Mouse (Mus musculus) neural tube, embryonic 13.5 days (tissue): ENCODE measurements around the gene Hist1h2ae. TPM values are rescaled to one million over a fixed set of nuclear protein-coding genes. Genes with fewer than 3 reads are reported as not detected.
A peak's percentile ranks its signal among the peaks of the same experiment; 100 is the strongest.
"Not testable (repeated sequence)": the region's sequence is repeated elsewhere in the genome, so short reads cannot be mapped to it uniquely, and the experiment has no call there.

ENCODE experiments used
- ATAC-seq: fragments of 200-750 bp; cut with Nextera tagmentation; 2 replicates; pipeline ENCODE4 v1.8.0; 2017; ENCODE audit warnings: low read depth, mild to moderate bottlenecking, moderate TSS enrichment, moderate library complexity
- H3K27ac ChIP-seq: fragments of 300-500 bp; sonication (generic); replicated peaks from 2 replicates; pipeline ENCODE4 v1.5.1; 2015; ENCODE audit warnings: moderate library complexity, mild to moderate bottlenecking, inconsistent platforms
- H3K27me3 ChIP-seq: fragments of 300-500 bp; sonication (generic); 2 replicates; pipeline ENCODE4 v1.6.1; 2015; ENCODE audit warnings: mild to moderate bottlenecking, inconsistent platforms
- H3K36me3 ChIP-seq: fragments of 300-500 bp; sonication (generic); 2 replicates; pipeline ENCODE4 v1.6.1; 2015; ENCODE audit warnings: mild to moderate bottlenecking, inconsistent platforms
- H3K4me1 ChIP-seq: fragments of 300-500 bp; sonication (generic); replicated peaks from 2 replicates; pipeline ENCODE4 v1.6.1; 2015; ENCODE audit warnings: inconsistent platforms
- H3K4me2 ChIP-seq: fragments of 300-500 bp; sonication (generic); 2 replicates; pipeline ENCODE4 v1.6.1; 2015; ENCODE audit warnings: inconsistent platforms, mild to moderate bottlenecking, moderate library complexity
- H3K4me3 ChIP-seq: fragments of 300-500 bp; sonication (generic); 2 replicates; pipeline ENCODE4 v1.5.1; 2015; ENCODE audit warnings: mild to moderate bottlenecking, inconsistent platforms
- H3K9ac ChIP-seq: fragments of 300-500 bp; sonication (generic); 2 replicates; pipeline ENCODE4 v1.6.1; 2015; ENCODE audit warnings: moderate library complexity, mild to moderate bottlenecking, inconsistent platforms
- H3K9me3 ChIP-seq: fragments of 300-500 bp; sonication (generic); 2 replicates; pipeline ENCODE4 v1.6.1; 2016; ENCODE audit warnings: inconsistent platforms
- WGBS: fragments of 180-500 bp; shearing (Covaris S2); methylation state at CpG from one replicate; pipeline ENCODE4 v1.1.7; 2015; 5-methylcytosine and 5-hydroxymethylcytosine counted together
- polyA plus RNA-seq: library from polyadenylated mRNA; unstranded; fragments of >200 nt; fragmentation: Nextera tagmentation; extraction: Ambion mirVana; gene quantifications from 2 replicates; pipeline ENCODE4 v1.2.1, GENCODE M21; 2015

The Hist1h2ae gene
- polyA plus RNA-seq, 1 experiment from 2014 or later: 12.3 TPM

GRCm38 (mm10) chr13:23572218-23573033, 1.4 kb upstream of the Hist1h2ae start:
- 35% methylated on average over 2 of the region's 2 CpGs for WGBS
- peak overlapping the region; percentile 80 for H3K9ac ChIP-seq
- no peak for ATAC-seq

GRCm38 (mm10) chr13:23571504-23572217, 641 bp upstream of the Hist1h2ae start:
- H3K4me3 ChIP-seq: peak overlapping the region; percentile 45
- H3K4me2 ChIP-seq: peak overlapping the region; percentile 81
- H3K27ac ChIP-seq: peak overlapping the region; percentile 96
- not testable (repeated sequence) for H3K9me3 ChIP-seq, H3K36me3 ChIP-seq, ATAC-seq, H3K27me3 ChIP-seq
- H3K9ac ChIP-seq: peak overlapping the region; percentile 80
- peaks cover 34% of the 10 kb centered on the region for H3K4me1 ChIP-seq
- WGBS: under 1% methylated on average over 14 of the region's 34 CpGs

More at GRCm38 (mm10) chr13:23572218-23573033, 1.4 kb upstream of the Hist1h2ae start:
- H3K27ac ChIP-seq: peak overlapping the region; percentile 96
- H3K36me3 ChIP-seq: no peaks in the 10 kb centered on the region
- peaks cover 42% of the 10 kb centered on the region for H3K4me1 ChIP-seq
- H3K4me2 ChIP-seq: peak overlapping the region; percentile 81
- peak overlapping the region; percentile 45 for H3K4me3 ChIP-seq
- H3K27me3 ChIP-seq: no peaks in the 10 kb centered on the region
- no peaks in the 10 kb centered on the region for H3K9me3 ChIP-seq

DNA sequence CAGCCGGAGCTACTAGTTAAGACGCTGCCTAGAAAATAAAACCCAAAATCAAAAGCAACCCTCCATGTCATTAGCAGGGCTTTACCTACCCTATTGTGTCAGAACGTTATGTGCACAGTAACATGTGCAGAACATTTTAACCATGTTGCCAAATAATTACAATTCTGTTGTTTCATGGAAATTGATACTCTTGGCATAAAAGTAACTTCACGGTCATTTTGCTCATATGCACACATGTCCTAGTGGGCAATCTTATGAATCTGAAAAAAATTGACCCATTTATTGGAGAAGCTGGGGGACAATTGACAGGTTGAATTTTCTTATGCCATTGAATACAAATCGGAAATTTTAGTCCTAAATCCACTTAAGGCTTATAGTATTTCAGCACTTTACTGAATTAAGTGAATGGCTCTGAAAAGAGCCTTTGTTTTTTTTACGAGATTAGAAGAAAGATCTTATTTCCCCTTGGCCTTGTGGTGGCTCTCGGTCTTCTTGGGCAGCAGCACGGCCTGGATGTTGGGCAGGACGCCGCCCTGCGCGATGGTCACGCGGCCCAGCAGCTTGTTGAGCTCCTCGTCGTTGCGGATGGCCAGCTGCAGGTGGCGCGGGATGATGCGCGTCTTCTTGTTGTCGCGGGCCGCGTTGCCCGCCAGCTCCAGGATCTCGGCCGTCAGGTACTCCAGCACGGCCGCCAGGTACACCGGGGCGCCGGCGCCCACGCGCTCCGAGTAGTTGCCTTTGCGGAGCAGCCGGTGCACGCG, 579 bp downstream of the Hist1h2ae start:
- H3K27ac ChIP-seq: peak overlapping the region; percentile 96
- peak overlapping the region; percentile 81 for H3K4me2 ChIP-seq
- H3K9ac ChIP-seq: peak overlapping the region; percentile 67
- H3K36me3 ChIP-seq, H3K27me3 ChIP-seq, H3K9me3 ChIP-seq: not testable (repeated sequence)
- H3K4me3 ChIP-seq: peak overlapping the region; percentile 45
- 1% methylated on average over 27 of the region's 41 CpGs for WGBS
- peaks cover 27% of the 10 kb centered on the region for H3K4me1 ChIP-seq
- ATAC-seq: peak; percentile 30

- H3K4me3 ChIP-seq: no peak overlapping the region
- H3K4me2 ChIP-seq: no peak overlapping the region
- H3K27me3 ChIP-seq: no peaks in the 10 kb centered on the region
- no peaks in the 10 kb centered on the region for H3K36me3 ChIP-seq
- H3K4me1 ChIP-seq: peaks cover 3% of the 10 kb centered on the region; the same call in 1 of the 2 replicates
- H3K9ac ChIP-seq: no peak overlapping the region
- ATAC-seq: no peak
- H3K27ac ChIP-seq: peak overlapping the region; percentile 98
- WGBS: 82% methylated on average over 2 of the region's 2 CpGs
- no peaks in the 10 kb centered on the region for H3K9me3 ChIP-seq
These were observed 6.5 kb downstream of the Hist1h2ae start for GRCm38 (mm10) chr13:23564482-23564881.

DNA sequence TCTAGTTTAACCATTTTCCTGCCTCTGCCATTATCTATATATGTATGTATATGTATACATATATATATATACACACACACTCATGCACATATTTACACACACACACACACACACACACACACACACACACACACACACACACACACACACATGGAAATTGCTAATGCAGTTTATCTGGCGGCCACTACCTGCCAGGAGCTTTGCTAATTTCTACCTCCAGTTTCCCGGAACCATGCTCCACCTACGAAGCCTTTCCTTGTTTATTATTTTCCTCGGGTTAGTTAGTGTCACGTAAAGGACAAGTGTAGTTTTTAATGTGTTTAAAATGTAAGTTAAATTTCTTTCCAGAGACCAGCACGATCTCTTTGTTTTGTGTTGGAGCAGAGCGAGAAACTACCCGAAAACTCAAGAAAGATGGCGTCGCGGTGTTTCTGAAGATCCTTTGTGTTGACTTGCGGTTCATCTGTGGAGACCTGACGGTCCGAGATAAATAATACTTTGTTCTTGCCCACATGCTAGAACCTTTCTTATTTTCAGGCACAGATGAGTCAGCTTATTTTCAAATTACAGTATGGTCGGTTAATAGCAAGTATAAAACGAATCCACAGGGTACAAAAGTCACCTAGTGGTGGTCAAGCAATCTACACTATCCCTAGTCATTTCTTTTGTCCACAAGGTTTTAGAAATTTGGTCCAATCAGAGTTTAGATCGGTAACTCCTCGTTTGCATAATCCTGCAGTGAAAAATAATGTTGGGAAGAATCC, 8.1 kb downstream of the Hist1h2ae start:
- Histone ChIP-seq H3K4me3 (peak overlapping the region; percentile 45), H3K9me3 (no peaks in the 10 kb centered on the region), H3K9ac (peak overlapping the region; percentile 75), H3K27me3 (no peaks in the 10 kb centered on the region), H3K4me2 (peak overlapping the region; percentile 75), H3K4me1 (peaks cover 3% of the 10 kb centered on the region; the same call in 1 of the 2 replicates), H3K36me3 (no peaks in the 10 kb centered on the region), H3K27ac (peak overlapping the region; percentile 98)
- peak; percentile 57 for ATAC-seq
- WGBS: 3% methylated on average over 18 of the region's 18 CpGs

DNA sequence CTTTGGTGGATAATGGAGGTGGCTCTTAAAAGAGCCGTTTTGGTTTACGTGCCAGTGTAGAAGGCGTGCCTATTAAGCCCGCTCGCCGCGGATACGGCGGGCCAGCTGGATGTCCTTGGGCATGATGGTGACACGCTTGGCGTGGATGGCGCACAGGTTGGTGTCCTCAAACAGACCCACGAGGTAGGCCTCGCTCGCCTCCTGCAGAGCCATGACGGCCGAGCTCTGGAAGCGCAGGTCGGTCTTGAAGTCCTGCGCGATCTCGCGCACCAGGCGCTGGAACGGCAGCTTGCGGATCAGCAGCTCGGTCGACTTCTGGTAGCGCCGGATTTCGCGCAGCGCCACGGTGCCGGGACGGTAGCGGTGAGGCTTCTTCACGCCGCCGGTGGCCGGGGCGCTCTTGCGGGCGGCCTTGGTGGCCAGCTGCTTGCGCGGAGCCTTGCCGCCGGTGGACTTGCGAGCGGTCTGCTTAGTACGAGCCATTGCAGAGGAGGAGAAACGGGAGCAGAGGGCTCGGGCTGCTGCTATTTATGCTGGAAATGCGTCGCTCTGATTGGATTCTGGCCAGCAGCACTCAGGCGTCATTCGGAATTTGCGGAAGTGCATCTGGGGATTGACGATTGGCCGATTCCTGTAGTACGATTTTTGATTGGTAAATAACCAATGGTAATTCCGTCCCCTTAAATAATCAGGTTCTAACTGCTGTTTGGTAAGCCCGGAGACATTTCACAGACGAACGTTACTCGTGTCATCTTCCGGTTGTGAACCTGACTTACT, 8.9 kb downstream of the Hist1h2ae start, which contains the start of gene Hist1h3e:
TSS of gene Hist1h3e (minus strand) at position 487 of the 777 bp plus-strand sequence.
- peak within 1 kb of the TSS; percentile 75 for H3K4me2 ChIP-seq
- not testable (repeated sequence) for H3K4me1 ChIP-seq, H3K27me3 ChIP-seq, H3K9me3 ChIP-seq, H3K36me3 ChIP-seq
- H3K4me3 ChIP-seq: peak within 1 kb of the TSS; percentile 45
- peak; percentile 96 for ATAC-seq
- WGBS: under 1% methylated on average over 47 of the region's 67 CpGs
- H3K27ac ChIP-seq: peak within 1 kb of the TSS; percentile 98
- H3K9ac ChIP-seq: peak within 1 kb of the TSS; percentile 75

GRCm38 (mm10) chr13:23561531-23561882, 9.5 kb downstream of the Hist1h2ae start:
- peak overlapping the region; percentile 98 for H3K27ac ChIP-seq
- H3K36me3 ChIP-seq, H3K27me3 ChIP-seq, H3K9me3 ChIP-seq, H3K4me1 ChIP-seq, ATAC-seq: not testable (repeated sequence)
- H3K4me2 ChIP-seq: peak overlapping the region; percentile 75
- WGBS: 0% methylated on average over 2 of the region's 5 CpGs
- peak overlapping the region; percentile 74 for H3K9ac ChIP-seq
- peak overlapping the region; percentile 45 for H3K4me3 ChIP-seq

DNA sequence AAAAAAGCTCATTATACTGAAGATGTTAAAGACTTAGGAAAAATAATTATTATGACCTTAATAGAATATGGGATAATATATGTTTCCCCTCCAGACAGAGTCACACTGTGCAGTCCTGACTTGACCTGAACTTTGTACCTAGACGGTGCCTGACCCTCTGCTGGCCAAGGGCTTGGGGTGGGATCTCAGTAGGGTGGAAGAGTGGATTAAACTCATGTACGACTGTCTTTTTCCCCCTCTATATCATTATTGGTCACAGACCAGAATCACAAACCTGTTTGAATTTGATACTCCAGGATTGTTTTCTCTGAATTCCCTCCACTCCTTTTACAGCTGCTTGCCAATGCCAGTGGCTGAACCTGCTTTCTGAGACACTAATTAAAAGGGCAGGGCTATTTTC, 10.3 kb downstream of the Hist1h2ae start:
- H3K4me1 ChIP-seq: peaks cover 13% of the 10 kb centered on the region
- H3K27ac ChIP-seq, H3K9me3 ChIP-seq, ATAC-seq, H3K4me3 ChIP-seq, H3K9ac ChIP-seq, H3K36me3 ChIP-seq, H3K27me3 ChIP-seq: not testable (repeated sequence)
- H3K4me2 ChIP-seq: peak overlapping the region; percentile 26; the same call in 1 of the 2 replicates
- whole genome bisulfite sequencing: 22% methylated on average over 2 of the region's 2 CpGs

DNA sequence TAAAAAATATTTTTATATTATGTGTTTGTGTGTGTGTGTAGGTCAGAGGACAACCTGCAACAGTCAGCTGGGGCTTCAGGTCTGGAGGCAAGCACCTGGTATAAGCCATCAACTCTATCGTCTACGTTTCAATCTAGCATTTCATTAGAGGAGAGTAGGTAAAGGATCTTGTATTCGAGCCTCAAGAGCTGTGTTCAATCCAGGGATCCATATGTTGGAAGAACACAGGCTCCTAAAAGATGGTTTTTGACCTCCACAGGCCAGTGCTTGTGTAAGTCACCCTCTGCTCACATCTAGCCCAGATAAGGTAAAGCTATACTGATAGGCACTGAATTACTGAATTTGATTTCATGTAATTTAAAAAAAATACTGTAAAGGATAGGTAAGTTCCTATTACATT, 14.1 kb downstream of the Hist1h2ae start:
- H3K27me3 ChIP-seq: no peaks in the 10 kb centered on the region
- H3K27ac ChIP-seq: no peak overlapping the region
- 0 out of 2 replicates have a peak overlapping the region, but pooled peaks have one; percentile 13 for H3K9ac ChIP-seq
- no peak for ATAC-seq
- whole genome bisulfite sequencing: 81% methylated on average over 3 of the region's 3 CpGs
- no peak overlapping the region; the same call in 1 of the 2 replicates for H3K4me2 ChIP-seq
- H3K36me3 ChIP-seq: no peaks in the 10 kb centered on the region
- no peaks in the 10 kb centered on the region for H3K9me3 ChIP-seq
- H3K4me3 ChIP-seq: no peak overlapping the region
- peaks cover 32% of the 10 kb centered on the region for H3K4me1 ChIP-seq

GRCm38 (mm10) chr13:23555839-23556416, 15.1 kb downstream of the Hist1h2ae start:
- Histone ChIP-seq H3K4me1 (peaks cover 34% of the 10 kb centered on the region), H3K4me2 (peak overlapping the region; percentile 100), H3K27me3 (no peaks in the 10 kb centered on the region), H3K27ac (peak overlapping the region; percentile 93), H3K9me3 (no peaks in the 10 kb centered on the region), H3K4me3 (peak overlapping the region; percentile 53), H3K9ac (peak overlapping the region; percentile 82), H3K36me3 (no peaks in the 10 kb centered on the region)
- under 1% methylated on average over 18 of the region's 18 CpGs for WGBS
- ATAC-seq: peak; percentile 82
